Mouse (Mus musculus) urinary bladder, postnatal 10 days (tissue): ENCODE results near the gene Elmo1.

Experiments
- DNase-seq: peaks from one replicate; pipeline ENCODE4 v3.0.0; 2022; ENCODE audit warnings: low spot score

Gene Elmo1

DNA sequence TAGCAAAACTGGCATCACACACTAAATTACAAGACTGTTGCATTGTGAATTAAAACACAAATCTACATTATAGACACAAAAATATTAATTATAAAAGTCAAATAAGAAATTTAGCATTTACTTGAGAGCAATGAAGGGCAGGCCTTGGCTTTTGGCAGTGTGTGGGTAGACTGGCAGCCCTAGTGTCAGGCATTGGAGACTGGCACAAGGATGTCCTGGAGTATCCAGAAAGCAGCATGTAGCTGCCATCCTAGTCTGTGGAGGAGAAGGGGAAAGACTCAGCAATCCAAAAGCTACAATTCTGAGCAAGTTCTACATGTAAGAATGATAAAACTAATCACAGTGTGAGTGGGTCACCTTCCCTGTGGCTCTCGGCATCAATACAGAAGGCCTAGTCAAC is 446.7 kb downstream of the Elmo1 start:
- DNase-seq: no peak

DNA sequence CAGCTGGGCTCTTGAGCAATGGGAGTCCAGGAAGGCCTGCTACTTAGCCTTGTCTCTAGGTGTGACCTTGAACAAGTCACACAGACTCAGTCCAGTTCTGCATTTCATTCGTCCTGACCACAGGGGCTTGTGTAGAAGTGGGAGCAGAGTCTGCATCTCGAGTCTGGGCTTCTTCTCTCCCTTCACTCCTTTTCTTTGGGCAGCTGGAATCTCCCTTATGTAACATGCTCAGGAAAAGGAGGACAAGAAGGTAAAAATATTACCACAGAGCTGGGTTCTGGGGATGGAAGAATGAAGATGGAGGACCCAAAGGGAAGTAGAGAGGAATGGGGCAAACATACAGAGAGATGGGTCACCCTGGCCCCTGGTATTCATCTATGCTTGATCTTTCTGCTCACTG is 447.1 kb downstream of the Elmo1 start:
- no peak for DNase-seq

DNA sequence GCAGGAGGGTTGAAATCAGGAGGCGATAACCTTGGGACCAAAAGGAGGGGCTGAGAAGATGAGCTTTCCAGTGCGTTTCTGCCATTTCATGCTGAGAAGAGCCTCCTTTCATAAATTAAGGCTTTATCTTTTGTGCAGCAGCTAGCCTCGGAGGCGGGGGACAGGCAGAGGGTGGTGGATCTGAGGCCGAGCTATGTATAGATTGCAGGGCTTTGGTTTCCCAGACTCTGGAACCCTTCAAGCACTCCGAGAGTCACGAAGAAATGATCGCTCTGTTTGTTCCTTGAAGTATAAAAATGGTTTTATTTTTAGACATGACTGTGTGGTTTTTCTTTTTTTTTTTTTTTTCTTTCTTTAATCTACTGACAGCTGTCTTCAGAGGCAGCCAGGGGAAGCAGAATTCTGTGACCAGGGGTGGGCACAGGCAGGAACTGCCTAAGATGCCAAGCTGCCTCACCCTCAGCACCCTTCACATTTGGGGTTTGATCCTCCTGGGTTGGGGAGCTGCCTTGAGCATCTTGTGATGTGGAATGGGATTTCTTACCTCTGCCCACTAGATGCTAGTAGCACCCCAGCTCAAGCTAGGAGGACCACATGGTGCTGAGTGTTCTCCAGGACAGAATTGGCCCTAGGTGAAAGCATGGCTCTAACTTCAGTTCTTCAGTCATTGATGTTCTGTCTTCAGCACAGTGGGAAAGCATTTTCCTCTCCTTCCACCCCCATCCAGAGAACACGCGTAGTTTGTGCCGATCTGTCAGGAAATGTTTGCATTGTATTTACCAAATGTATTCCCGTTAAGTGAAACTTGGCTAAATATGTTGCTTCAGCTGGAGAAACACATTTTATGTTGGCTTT is 448.0 kb downstream of the Elmo1 start:
- no peak for DNase-seq

DNA sequence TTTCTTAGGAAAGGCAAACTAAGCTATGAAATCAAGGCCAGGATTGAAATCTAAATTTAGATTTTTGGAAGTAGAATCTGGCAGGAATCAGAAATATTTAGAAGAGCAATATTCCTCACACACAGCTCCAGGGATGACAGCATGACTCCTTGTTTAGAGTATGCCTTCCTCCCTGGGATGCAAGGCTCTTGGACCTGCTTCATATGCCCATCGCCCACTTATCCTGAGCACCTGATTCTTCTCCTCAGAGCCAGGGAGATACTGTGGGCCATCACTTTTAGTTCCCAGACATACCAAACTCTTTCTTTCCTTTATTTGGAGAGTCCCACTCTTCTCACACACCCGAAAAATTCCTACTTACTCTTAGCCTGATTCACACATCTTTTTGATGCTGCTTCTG is 449.2 kb downstream of the Elmo1 start:
- no peak for DNase-seq

DNA sequence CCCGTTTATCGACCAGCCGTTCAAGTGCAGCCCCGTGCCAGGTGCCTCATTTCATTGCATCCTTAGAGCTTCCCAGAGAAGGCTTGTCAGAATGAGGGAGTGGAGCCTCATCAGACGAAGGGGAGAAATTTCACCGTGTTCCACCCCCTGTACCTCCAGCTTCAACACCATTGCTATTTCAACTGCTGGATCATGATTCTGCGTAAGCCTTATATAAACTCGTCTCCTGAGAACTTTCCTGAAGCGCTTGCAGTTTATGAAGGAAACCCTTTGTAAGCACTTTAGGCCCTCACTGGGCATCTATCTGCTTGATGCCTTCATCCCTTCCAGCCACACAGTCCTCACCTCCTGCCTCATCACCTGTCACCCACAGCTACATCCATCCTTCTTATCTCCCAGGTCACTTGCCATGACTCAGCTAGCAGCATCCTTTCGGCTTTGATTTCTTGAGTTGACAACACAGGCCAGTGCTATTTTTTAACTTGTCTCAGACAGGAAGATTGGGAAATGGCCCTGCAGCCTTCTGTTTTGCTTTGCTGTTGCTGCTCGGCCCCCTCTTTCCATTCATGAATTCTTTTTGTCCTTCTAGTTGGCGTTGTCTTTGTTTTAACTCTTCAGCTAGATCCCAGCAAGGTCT is 456.3 kb downstream of the Elmo1 start:
- no peak for DNase-seq

DNA sequence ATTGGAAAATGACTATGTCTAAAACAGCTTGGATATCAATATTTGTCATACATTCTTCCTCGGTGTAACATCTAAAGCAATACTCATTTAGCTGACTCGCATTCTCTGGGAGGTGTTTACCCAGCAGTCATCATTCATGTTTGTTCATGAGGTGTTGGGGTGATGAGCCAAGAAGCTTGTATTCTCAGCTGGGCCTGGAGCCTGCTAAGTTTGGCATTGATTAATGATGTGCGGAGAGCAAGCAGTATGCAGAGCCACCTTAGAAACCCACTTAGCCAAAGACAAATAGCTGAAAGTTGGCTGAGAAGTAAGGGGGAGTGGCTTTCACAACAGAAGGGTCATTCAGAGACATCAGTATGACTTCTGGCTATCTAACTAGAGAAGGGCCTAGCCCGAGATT is 459.6 kb downstream of the Elmo1 start:
- DNase-seq: no peak

DNA sequence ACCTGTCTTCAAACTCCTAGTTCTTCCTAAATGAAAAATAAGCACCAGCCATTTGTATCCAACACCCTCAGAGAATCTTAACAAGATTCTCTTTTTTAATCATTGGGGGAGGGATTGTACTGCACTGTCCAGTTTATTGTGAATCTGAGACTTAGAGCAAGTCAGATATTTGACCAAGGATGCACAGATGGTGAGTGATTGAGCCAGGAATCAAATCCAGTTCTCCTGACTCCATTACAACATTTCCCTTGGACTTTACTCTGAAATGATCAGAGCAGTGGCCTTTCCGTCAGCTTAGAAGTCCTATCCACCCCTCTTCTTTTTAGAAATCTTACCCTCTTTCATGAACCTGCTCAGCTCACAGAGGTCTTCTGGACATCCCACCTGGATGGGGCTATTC is 461.2 kb downstream of the Elmo1 start:
- DNase-seq: no peak

DNA sequence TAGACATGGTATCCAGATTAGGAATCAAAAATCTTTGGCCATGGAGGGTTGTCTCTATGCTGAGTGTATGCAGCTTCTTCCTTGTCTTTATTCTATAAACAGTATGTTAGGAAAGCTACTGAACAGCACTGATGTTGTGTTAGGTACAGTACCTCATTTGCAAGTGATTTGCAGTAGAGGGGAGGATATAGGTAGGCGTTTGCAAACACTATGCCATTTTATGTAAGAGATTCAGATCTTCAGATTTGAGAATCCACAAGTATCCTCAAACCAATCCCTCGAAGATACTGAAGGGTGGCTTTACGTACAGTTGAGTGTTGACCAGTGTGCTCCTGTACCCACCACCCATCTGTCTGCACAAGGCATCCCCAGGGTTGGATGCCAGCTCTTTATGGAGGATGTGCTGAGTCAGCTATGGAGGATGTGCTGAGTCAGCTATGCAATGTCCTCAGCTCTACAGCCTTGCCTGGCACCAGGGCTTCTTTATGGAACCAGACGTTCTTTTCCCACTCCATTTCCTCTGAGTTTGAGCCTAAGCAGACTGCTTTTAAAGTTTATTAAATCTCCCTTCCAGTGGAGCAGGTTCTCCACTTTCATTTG is 465.6 kb downstream of the Elmo1 start:
- DNase-seq: no peak

DNA sequence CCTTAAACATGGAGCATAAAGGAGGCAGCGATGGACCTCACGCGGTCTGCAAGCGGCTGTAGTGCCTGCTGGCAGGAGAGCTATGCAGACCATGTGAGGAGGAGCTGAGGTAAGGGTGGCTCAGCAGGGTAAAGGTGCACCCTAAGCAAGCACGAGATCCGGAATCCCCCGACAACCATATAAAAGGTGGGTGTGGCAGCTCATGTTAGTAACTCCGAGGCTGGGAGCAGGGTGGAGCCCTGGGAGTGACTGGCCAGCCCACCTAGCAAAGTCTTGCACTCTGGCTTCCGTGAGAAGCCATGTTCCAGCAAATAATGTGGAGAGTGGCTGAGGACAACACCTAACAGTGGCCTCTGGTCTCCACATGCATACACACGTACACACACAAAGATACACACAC is 466.3 kb downstream of the Elmo1 start:
- no peak for DNase-seq

DNA sequence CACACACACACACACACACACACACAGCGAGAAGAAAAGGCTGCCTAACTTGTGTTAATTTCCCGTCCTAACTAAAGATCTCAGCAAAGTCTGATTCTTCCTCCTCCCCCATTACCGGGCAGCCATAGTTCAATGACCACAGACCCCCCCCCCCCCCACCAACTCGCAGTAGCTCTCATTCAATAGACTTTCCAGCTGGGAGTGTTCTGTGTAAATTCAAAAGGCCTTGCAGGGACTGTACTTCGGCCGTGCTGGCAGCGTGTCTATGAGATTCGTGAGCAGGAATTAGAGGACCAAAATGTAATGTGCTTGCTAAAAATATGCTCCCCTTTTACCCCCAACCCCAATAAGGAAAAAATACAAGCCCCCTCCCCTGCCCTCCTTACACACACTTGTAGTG is 466.8 kb downstream of the Elmo1 start:
- no peak for DNase-seq

DNA sequence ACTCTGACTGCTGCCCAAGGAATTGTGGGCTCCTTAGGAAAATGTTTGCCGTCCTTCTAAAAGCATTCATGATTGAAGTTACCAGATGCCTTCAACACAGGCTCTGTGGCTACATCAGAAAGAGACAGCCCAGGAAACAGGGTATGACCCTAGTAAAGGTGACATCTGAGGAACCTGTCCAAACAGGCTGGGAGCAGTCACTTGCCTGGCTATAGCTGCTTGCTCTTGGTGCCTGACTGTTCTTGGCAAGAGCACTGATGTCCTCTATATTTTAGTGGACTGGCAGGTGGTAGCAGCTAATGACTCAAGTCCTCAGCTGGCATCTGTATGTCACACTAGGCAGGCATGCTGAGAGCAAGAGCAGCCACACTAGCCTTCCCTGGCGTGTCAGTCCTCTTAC is 468.0 kb downstream of the Elmo1 start:
- no peak for DNase-seq

DNA sequence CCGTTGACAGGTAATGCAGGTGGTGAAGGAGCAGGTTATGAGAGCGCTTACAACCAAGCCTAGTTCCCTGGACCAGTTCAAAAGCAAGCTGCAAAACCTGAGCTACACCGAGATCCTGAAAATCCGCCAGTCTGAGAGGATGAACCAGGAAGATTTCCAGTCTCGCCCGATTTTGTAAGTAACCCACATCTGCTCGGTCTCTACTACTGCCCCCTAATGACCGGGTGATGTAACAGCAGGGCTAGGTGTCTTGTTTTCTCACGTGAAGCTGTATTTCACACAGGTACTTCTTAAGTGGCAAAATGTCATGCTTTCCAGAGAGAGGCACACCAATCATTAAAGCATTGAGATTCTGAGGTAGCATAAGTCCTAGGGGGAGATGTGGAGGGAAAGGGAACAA is 474.0 kb downstream of the Elmo1 start:
- DNase-seq: no peak

DNA sequence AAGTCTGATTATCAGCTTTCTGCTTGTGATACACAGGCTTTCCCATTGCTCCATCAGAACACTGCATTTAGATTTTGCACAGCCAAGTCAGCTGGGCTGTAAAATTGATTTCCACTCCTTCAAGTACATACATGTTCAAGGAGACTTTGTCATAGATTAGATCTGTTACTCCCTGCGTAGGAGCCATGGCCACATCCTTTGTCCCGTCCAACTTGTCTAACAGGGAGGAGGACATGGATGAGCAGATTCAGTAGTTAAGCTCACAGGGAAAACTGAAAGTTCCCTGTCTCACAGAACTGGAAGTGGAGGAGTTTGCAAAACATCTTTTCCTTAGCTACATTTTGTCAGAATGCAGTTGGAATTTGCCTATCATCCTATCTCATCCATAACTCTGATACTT is 484.8 kb downstream of the Elmo1 start:
- DNase-seq: no peak

DNA sequence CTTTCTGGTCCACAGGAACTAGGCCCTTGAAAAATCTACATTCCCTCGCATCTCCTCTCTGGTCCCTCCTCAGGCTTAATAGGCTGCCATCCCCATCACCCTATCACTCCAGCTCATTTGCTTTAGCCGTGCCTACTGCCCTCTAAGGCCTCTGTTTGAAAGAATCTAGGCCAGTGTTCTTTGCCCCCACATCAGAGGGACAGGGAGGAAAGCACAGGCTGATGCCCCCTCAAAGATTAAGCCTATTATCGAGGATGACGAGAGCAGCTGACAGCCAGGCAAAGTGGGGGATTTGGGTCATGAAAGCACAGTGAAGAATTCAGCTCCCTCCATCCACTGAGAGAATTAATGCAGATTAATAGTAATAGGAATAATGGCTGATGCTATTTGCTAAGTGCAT is 495.5 kb downstream of the Elmo1 start:
- DNase-seq: no peak

DNA sequence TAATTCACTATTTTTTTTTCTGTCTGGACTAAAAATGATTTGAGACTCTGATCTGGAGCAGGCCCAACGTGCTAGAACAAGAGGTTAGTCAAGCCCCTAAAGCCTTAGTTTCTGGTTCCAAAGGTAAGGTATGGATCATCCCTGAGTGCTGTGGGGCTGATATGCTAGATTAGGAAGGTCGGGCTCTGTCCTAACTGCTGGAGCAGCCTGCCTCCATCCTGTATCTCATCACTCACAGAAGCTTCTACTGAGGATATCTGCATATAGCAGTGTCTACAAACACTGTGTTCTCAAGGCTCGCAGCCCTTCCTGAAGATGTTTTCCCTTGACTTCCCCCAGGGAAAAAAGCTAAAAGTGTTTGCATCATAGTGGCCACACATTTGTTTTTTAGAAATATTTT is 496.1 kb downstream of the Elmo1 start:
- DNase-seq: no peak

DNA sequence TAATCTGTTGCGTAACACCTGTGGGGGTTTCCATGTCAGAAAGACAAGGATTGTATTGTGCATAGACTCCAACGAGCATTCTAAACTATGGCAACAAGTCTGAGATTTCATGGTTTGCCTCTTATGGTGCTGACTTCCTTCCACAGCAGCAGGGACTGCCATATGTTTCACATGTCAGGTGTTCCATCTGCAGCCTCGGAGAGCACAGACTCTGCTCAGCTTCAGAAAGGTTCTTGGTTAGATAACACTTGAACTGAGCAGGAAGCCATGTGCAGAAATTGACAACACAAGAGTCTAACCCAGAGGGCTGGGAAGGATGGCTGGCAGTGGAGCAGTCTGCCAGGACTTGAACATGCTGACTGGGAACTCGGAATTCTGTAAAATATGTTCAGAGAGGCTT is 500.6 kb downstream of the Elmo1 start:
- DNase-seq: no peak

DNA sequence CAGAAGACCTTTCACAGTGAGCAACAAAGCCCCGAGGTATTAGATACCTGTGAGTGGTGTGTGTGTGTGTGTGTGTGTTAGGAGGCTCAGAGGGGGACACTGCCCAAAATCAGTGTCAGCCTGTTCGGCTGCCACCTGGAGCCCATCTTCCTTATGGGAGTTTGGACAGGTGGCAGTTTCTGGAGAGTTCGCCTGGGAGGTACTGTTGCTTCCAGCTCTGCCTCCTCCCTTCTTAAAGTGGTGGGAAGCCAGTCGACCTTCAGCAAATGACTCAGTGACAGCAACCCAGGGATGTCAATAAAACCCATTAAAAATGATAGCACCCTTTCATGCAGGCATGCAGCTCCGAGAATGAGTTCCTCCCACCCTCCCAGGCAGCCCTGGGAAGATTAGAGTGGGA is 506.9 kb downstream of the Elmo1 start:
- DNase-seq: no peak

DNA sequence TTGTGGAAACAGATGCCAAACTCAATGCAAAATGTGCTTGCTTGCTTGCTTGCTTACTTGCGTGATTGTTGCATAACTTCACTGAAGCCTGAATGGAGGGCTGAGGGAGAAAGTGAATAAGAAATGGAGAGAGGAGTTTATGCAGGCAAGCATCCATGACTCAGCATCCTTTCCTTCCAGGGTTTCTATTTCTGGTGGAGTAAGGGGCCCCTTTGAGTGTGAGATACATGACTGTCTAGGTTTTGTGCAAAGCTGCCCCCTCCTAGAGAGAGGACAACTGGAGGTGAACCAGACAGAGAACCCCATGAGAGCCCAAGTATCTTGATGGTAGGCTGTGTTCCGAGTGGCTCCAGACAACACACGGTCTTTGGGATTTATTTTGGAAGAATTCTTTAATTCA is 508.2 kb downstream of the Elmo1 start:
- no peak for DNase-seq

DNA sequence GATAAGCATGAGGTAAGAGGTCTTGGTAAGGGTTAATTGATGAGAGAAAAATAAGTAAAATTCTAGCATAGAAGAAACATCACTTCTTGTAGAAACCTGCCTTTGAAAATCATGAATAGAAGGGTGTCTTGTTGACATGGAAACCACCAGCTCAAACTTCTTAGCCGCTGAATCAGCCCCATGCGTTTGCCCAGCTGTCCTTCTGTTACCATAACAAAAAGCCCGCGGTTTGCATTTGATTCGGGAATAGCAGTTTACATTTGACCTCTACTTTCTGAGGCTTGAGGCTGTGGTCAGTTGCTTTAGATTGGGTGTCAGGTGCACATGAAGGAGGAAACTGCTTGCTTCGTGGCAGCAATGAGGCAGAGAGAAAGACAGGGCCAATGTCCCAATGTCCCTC is 509.9 kb downstream of the Elmo1 start:
- DNase-seq: no peak

DNA sequence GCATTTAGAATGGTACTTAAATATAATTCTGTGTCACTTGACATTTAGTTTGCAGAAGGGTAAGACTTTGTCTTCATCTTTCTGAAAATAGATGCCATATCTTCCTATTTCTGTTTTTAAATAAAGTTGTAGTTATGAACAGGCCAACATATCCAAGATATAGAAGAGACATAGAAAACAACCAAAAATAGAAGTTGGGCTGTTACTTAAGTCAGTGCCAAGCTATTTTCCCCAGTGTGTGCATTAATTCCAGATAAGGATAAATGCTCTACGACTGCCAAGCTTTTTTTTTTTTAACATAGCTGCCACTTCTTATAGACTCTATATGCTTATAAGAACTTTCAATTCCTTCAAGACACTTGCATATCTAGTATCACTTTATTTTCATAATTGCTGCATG is 511.0 kb downstream of the Elmo1 start:
- no peak for DNase-seq

DNA sequence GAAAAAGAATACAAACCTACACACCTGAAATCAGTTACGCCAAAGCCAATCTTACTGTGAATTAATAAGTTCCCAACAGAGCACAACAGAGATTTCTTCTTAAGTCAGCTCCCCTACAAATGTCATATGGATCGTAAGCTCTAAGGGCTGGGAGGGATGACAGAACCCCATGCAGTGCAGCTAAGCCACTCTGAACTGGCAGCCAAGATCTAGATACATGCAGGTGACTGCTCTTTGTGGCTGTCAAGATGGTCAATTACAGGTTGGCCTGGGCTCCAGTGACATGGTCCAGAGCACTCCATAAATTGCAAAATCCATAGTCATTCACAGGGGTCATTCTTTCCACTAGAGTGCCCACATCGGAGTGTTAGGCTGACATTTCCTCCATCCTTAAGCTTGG is 516.5 kb downstream of the Elmo1 start:
- DNase-seq: no peak

DNA sequence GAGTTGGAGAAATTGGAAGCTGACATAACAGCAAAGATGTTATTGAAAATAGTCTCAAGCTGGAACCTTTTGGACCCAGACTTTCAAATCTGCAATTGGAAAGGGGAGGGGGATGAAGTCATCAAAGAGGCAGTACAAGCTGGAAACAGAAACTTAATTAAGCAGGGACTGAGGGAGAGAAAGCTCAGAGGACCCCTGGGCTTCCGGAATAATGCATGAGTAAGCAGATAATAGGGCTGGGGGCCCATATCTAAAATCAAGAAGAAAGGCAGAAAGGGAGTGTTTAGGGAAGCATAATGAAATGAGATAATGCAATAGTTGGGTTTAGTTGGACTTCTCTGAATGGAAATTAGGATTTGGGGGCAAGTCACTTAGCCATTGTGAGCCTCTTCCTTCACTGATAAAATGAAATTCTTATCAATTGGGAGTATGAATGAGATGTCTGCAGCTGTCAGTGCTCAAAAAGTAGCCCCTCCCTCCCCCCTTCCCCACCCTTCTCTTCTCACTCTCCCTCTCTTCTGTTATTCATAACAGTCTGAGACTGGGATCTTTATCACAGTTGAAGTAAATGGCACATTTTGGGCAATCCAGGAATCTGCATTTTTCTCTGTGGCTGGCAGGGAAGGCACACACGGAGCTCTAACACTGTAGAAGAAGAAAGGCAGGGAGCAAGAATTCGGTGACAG is 518.8 kb downstream of the Elmo1 start:
- no peak for DNase-seq
